Mouse (Mus musculus) kidney, adult 8-10 months (tissue): ENCODE measurements at regions not wholly inside any gene's neighbourhood (a gene's known extent, or its start where the extent isn't known, plus 50 kb on each side); places are given as distances from the start of the nearest gene placed in this dataset.
A peak's percentile ranks its signal among the peaks of the same experiment; 100 is the strongest.

Source experiments
- DNase-seq, 2 experiments: peaks; one replicate each; pipeline ENCODE4 v3.0.0; 2022

DNA sequence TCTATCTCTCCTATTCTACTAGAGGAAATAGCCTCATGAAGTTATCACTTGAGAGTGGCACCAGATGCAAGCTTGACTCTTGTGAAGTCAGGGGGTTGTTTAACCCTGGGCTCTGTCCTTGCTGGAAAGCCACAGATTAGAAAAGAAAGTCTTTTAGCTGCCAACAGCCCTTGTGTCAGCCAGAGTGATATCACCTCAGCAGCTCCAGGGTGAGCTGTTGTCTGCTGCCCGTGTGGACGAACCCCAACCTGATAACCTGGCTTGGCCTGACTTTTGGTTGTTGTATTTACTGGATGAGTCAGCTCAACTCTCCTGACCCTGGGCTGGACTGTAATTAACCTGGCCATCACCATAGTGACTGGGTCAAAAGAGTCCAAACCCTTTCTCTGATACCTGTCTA, 88.6 kb upstream of the Serbp1 start:
- DNase-seq = no peak

GRCm38 (mm10) chr6:67146708-67147107, 91.3 kb upstream of the Serbp1 start:
- peak in 1 of 2 experiments; percentile 27 for DNase-seq

DNA sequence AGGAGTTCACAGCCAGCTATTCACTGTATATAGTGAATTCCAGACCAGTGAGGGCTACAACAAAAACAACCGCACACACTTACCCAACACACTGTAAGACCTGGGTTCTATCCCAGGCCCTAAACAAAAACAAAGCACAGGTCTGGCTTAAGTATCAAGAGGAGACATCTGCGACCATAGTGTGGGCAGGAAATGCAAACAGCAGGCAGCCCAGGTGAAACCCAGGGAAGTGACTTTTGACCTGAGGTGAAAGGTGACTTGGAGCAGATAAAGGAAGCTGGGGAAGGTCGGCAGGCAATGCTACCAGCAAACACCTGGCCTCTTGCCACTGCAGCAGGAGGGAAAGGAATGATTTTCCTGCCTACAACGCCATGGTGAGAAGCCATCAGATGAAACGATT, 92.0 kb upstream of the Serbp1 start:
- no peak for DNase-seq

DNA sequence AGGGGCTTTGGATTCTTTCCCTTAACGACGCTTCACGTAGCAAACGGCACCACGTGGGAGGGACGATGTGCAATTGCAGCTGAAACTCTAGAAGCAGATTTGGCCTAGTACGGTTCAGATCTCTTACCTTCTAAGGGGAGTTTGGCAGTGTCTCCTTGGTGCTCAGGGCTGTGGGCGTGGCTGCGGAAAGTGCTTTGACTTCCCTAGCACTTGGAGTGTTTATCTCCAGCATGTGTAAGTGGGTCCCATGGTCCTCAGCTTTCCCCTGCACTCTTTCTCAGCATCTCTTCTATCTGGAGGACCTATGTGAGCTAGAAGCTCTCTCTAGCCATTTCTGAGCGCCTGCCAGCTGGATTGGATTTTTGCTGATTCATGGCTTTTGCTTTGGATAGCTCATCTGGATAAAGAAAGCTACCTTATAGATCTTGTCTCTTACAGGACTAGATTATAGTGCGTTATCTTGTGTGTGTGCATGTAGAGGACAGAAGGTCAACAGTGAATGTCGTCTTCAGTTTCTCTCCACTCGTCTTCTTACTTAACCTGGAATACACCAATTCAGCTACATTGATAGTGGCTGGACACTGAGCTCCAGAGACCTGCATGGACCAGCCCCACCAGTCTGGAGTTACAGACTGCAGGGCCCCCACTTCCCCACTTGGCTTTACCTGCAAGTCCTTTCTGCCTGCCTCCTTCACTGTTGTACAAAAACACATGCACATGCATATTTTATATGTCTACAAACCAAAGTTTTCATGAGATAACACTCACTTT, 92.8 kb upstream of the Serbp1 start:
- no peak for DNase-seq

DNA sequence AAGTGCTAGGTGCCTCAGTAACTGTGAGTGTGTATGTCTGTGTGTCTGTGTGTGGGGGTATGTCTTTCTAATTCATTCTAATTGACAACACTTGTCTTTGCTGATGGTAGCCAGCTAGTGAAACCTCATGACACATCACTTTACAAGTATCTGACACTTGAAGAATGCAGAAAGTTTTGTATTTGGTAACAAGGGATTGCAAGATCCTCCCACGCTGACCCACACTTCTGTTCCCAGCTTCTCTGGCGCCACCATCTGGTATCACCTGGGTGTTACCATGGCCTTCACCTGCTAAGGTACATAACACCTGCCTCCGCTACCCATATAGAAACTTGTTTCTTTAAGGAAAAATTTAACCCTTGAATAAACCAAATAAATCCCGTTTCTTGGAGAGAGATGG, 95.8 kb upstream of the Serbp1 start:
- DNase-seq = peak; percentile 78 to 89

- DNase-seq = no peak
Observed at GRCm38 (mm10) chr6:67140645-67141250, 97.2 kb upstream of the Serbp1 start.

DNA sequence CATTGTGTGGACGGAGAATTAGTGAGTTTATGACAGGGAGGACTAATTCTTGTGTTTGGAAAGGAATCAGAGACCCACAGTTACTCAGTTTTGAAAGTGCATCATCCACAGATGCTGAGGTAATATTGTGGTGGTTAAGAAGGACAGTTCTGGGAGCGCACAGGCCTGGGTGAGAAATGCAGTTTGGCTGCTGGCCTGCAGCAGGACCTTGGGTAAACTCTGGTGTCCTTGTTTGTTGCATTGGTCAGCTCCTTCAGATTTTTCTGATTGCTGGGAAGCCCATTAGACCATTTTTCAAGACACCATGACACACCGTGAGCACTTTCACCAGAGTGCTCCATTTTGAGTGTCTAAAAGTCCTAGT, 99.0 kb upstream of the Serbp1 start:
- DNase-seq = no peak

DNA sequence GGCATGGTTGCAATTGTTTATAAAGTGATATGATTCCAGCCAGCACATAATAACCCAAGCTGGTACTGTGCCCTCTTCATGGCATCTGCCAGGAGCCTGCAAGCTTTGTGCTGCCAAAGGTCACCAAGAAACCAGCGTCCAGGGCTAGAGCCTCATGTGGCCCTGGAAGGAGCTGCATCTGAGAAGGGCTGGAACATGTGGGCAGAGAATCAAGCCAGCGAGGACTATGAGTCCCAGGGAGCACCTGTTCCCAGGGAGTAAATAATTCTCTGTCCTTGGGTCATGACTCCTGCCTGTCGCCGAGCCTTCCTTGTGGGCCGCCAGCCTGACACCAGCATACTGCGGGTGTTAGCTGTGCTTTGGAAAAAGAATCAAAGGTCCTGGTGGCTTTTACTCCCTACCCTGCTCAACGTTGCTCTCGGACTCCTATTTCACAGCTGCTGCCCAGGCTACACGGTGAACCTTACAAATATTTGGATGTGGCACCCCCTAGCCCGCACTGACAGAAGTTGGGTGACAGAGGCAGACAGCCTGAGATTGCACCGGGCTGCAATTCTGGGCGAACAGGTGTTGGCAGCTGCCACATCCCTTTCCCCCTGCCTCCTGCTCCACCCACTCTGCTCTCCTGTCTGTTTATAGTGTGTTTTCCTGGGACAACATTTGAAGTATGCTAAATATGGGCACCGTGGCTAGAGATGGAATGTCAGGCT, 99.5 kb upstream of the Serbp1 start:
- peak; percentile 83 to 86 for DNase-seq

DNA sequence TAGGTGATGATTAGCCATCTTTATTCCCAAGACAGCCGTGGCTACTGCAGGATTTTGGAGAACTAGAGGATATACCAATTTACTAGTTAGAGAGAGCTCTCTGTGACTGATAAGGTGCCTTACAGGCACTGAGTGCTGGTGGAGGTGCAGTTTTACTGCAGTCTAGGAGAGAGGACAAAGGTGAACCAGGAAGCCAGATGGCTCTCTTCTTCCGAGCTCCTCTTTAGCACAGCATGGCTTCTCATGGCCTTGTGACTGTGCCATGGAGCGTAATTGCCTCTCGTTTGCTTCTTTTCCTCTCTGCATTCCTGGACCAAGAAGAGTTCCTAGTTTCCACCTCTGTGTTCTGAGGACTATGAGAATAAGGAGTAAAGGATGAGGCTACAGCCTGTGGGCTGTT, 100.2 kb upstream of the Gadd45a start:
- DNase-seq = no peak

DNA sequence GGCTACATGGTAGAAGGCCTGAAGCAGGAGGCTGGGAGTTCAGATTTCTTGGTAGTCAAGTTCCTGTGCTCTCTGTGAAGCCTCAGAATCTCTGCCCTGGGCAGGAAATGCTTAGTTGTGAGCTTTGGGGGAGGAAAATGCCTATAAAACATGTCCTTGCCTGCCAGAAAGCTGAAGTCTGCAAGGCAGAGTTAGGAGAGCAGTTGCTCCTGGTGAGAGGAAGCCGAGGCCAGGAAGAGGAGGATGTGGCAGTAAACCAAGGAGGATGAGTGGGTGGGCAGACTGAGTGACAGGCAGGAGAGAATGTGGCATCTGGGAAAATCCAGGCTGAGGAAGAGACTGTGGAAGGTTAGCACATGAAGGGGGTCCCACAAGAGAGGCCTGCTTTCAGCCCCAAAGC, 97.7 kb upstream of the Gadd45a start:
- no peak for DNase-seq

GRCm38 (mm10) chr6:67130540-67131301, 93.5 kb upstream of the Gadd45a start:
- no peak for DNase-seq

GRCm38 (mm10) chr6:67129626-67130025, 92.4 kb upstream of the Gadd45a start:
- DNase-seq = no peak

- peak; percentile 54 to 69 for DNase-seq
Observed at GRCm38 (mm10) chr6:67128503-67129463, 91.5 kb upstream of the Gadd45a start.

DNA sequence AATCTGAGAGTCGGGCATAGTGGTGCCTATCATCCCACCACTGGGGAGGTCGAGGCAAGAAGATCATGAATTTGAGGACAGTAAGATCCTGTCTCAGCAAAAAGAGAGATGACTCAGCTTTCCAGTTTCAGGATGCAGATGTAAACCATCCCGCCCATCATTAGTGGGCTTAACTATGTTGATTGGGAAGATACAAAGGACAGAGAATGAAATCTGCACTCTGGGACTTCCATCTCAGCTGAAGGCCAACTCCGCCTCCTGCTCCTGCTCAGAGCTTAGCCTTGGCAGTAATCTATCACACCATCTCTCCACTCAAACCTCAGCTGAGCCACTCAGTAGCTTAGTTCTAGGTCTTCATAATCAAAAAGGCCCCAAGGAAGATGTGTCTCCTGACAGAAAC, 90.5 kb upstream of the Gadd45a start:
- DNase-seq = no peak

DNA sequence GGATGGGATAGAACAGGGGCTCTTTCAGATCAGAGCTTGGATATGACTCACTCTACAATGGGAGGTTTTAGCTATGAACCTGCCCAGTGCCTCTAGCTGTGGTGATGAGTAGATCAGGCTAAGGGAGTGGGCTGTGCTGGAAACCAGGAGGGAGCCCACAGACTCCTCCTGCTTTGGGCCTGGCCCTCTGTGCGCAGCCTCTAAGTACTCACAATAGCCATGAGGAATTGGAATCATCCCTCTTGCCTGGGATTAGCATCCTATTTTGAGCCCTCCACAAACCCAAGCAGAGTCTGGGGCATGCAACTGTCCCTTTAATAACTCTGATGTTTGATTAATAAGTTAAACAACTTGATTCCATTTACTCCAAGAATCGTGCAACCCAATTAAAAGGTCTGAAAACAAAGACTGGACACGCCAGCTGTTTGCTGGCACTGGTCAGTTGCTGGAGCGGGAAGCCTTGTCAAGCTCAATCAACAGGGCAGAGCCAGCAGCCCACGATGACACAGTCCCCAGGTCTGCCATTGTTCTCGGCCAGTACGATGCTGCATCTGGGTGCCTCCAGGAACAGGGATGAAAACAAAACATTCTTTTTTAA, 88.6 kb upstream of the Gadd45a start:
- DNase-seq = no peak

- no peak for DNase-seq
Observed at GRCm38 (mm10) chr6:67124089-67124488, 86.8 kb upstream of the Gadd45a start.

GRCm38 (mm10) chr6:67123071-67123470, 85.8 kb upstream of the Gadd45a start:
- DNase-seq = no peak

GRCm38 (mm10) chr6:67116306-67116705, 79.0 kb upstream of the Gadd45a start:
- no peak for DNase-seq

GRCm38 (mm10) chr6:67115505-67116303, 78.4 kb upstream of the Gadd45a start:
- DNase-seq = no peak

- DNase-seq = no peak
Observed at GRCm38 (mm10) chr6:67114753-67115152, 77.5 kb upstream of the Gadd45a start.
